Mouse (Mus musculus) liver, postnatal 0 days (tissue): Measurements from ENCODE around the gene Ppp1r15b.

Experiments used
- CTCF ChIP-seq: sonication (generic); IDR thresholded peaks from 2 replicates; pipeline ENCODE4 v1.5.1; 2016; ENCODE audit warnings: antibody characterized with exemption, low read depth
- EP300 ChIP-seq: IDR thresholded peaks from 2 replicates; pipeline ENCODE4 v1.6.1; 2016; ENCODE audit warnings: antibody characterized with exemption, low read depth, mild to moderate bottlenecking

DNA sequence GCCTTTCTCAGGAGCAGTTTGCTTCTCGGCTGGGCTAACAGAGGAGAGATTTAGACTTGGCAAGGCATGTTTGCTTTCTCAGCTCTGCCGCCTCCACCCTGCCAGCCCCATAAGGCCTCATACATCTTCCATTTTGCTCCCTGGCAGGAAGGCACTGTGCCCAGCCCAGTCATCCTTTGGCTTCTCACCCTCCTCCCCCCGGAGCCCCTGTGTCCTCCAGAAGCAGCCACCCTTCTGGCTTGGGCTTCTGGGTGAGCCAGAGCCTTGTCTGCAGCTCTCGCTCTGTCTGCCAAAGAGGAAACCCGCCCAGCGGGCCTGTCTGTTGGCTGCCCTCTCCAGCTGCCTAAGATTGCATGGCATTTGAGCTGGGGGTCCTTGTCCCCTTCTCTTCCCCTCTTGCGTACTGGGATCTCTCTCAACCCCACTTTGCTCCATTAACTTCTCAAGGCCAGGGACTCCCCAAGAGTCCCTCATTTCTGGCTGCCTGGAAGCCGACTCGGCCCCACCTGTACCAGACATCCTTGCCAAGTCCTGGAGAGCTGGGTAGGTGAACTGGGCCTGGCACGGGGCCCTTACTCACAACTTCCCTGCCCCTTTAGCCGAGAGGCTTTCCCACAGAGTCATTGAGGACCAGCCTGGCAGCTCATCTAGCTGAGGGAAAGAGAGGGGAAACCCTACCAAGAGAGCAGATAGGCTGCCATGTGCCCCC, 47.9 kb downstream of the Ppp1r15b start:
- TF ChIP-seq CTCF (no peak), EP300 (no peak)
